Mouse (Mus musculus): ENCODE measurements at regions not wholly inside any gene's neighbourhood (a gene's known extent, or its start where the extent isn't known, plus 50 kb on each side); places are given as distances from the start of the nearest gene placed in this dataset.

- DNase-seq (ENCODE audit: inconsistent ontology term): no peak
Measured at GRCm38 (mm10) chr4:78666326-78666725, 454.6 kb upstream of the Ptprd start.

GRCm38 (mm10) chr4:78642773-78643172 lies 431.0 kb upstream of the Ptprd start:
- DNase-seq (ENCODE audit: inconsistent ontology term): no peak

GRCm38 (mm10) chr4:78606461-78606830 lies 394.7 kb upstream of the Ptprd start:
- peak; percentile 5 for DNase-seq (ENCODE audit: inconsistent ontology term)

GRCm38 (mm10) chr4:78605763-78606460 lies 394.2 kb upstream of the Ptprd start:
- DNase-seq (ENCODE audit: inconsistent ontology term): no peak

- no peak for DNase-seq (ENCODE audit: inconsistent ontology term)
Measured at GRCm38 (mm10) chr4:78581590-78581989, 369.8 kb upstream of the Ptprd start.

- peak; percentile 42 for DNase-seq (ENCODE audit: inconsistent ontology term)
Measured at GRCm38 (mm10) chr4:78565356-78565755, 353.6 kb upstream of the Ptprd start.
